Mouse (Mus musculus) forebrain, embryonic 14.5 days (tissue): ENCODE results near the gene Ltbp1. TPM values are rescaled to one million over a fixed set of nuclear protein-coding genes. Genes with fewer than 3 reads are reported as not detected.
"Not testable (repeated sequence)": the region's sequence is repeated elsewhere in the genome, so short reads cannot be mapped to it uniquely, and the experiment has no call there.

Experiments
- ATAC-seq: fragments of 200-750 bp; cut with Nextera tagmentation; 2 replicates; pipeline ENCODE4 v1.8.0; 2017; ENCODE audit warnings: mild to moderate bottlenecking, moderate library complexity
- DNase-seq: peaks from one replicate; pipeline ENCODE4 v3.0.0-alpha.2; 2015; ENCODE audit warnings: low spot score
- H3K27ac ChIP-seq: fragments of 300-500 bp; sonication (generic); 2 replicates; pipeline ENCODE4 v1.5.1; 2014; ENCODE audit warnings: low read depth, mild to moderate bottlenecking, control low read depth, low read length, moderate library complexity
- H3K27me3 ChIP-seq: fragments of 300-500 bp; sonication (generic); replicated peaks from 2 replicates; pipeline ENCODE4 v1.6.1; 2014; ENCODE audit warnings: low read length, control low read depth, mixed read lengths; ENCODE audit not compliant: control insufficient read depth, insufficient read depth
- H3K36me3 ChIP-seq: fragments of 300-500 bp; sonication (generic); 2 replicates; pipeline ENCODE4 v1.6.1; 2014; ENCODE audit warnings: low read length, control low read depth; ENCODE audit not compliant: control insufficient read depth, insufficient read depth
- H3K4me1 ChIP-seq: fragments of 300-500 bp; sonication (generic); 2 replicates; pipeline ENCODE4 v1.6.1; 2014; ENCODE audit warnings: antibody characterized with exemption, low read length, control low read depth; ENCODE audit not compliant: control insufficient read depth, insufficient read depth
- H3K4me2 ChIP-seq: fragments of 300-500 bp; sonication (generic); 2 replicates; pipeline ENCODE4 v1.6.1; 2014; ENCODE audit warnings: mild to moderate bottlenecking, control low read depth, low read length
- H3K4me3 ChIP-seq: fragments of 300-500 bp; sonication (generic); 2 replicates; pipeline ENCODE4 v1.5.1; 2014; ENCODE audit warnings: low read depth, low read length, control low read depth
- H3K9ac ChIP-seq: fragments of 300-500 bp; sonication (generic); 2 replicates; pipeline ENCODE4 v1.6.1; 2014; ENCODE audit warnings: mild to moderate bottlenecking, low read length, control low read depth, moderate library complexity
- H3K9me3 ChIP-seq: fragments of 300-500 bp; sonication (generic); replicated peaks from 2 replicates; pipeline ENCODE4 v1.6.1; 2016; ENCODE audit warnings: low read length, control low read depth, mixed read lengths; ENCODE audit not compliant: control insufficient read depth
- WGBS: fragments of 180-500 bp; shearing (Covaris S2); extraction: QIAGEN DNeasy Blood & Tissue Kit; methylation state at CpG from one replicate; pipeline ENCODE4 v1.1.7; 2014; 5-methylcytosine and 5-hydroxymethylcytosine counted together
- polyA plus RNA-seq: library from polyadenylated mRNA; unstranded; fragments of >200 nt; fragmentation: Nextera tagmentation; extraction: Ambion mirVana; gene quantifications from 2 replicates; pipeline ENCODE4 v1.2.1, GENCODE M21; 2014

Ltbp1 gene
- polyA plus RNA-seq, 1 experiment from 2014 or later, result 4.5 TPM

DNA sequence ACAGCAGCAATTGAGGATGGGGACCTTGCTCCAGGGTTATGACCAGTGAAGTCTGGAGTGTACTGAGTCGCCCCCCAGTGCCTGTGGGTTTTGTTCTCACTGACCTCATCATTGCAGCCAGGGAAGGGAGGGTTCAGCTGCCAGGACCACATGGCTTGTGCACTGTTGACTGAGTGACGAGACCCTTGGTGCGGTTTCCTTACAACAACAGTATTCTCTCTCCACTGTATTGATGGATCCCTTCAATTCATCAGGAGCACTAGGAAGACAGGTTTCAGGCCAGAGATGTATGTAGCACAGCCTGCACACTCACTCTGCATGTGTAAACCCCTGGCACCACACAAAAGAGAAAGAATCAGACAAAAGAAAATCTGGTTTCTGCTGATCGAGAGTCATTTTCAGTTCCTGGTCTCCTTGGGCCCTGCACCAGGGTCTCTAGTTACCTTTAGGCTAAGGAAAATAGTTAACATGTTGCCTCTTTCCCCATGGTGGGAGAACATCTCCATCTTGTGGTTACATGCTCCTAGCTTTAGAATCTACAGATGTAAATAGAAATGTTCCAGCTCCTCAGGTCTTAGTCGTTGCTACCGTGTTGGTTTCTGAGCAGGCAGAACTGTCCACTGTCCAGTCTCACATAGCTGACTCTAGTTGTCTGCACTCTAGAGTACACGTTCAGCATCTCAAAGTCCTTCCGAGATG, 117.4 kb downstream of the Ltbp1 start:
- DNase-seq, result no peak
- no peak overlapping the region for H3K27ac ChIP-seq
- 75% methylated on average over 8 of the region's 8 CpGs for WGBS

DNA sequence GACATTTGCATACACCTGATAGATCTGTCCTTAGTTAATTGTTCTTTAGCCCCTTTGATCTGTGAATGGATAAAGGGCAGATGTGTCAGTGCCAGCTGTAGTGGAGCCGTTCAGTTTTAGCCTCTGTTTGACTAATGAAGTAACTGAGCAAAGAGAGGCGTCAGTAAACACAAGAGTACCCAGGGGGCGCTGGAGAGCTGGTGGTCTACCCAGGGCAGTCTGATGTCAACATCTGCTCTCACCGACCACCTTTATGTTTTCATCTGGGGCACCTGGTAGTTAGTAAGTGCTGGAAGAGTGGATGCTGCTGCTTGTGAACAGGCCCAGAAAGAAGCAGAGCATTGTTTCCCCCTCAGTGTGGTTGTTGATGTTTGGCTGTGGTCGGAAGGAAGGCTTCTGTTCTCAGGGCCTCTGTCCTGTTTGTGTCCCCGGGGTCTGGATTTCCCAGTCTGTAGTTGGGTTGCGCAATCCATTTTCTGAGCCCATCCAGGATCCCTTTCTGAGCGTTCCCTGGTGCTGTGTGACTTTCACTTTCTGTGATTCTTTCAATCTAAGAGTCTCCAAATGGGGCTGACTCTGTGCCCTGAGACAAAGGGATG, 123.1 kb downstream of the Ltbp1 start:
- H3K27me3 ChIP-seq, result no peaks in the 10 kb centered on the region
- H3K9me3 ChIP-seq, result no peaks in the 10 kb centered on the region
- H3K9ac ChIP-seq, result no peak overlapping the region
- H3K4me2 ChIP-seq, result no peak overlapping the region
- H3K36me3 ChIP-seq, result no peaks in the 10 kb centered on the region
- WGBS, result 62% methylated on average over 8 of the region's 8 CpGs
- ATAC-seq (no peak), DNase-seq (no peak)
- no peak overlapping the region for H3K27ac ChIP-seq
- H3K4me1 ChIP-seq, result no peaks in the 10 kb centered on the region
- no peak overlapping the region for H3K4me3 ChIP-seq

More for the DNA sequence above, 117.4 kb downstream of the Ltbp1 start:
- H3K27me3 ChIP-seq, result no peaks in the 10 kb centered on the region
- H3K4me1 ChIP-seq, result 0 out of 2 replicates have a peak, but pooled peaks cover 3% of the 10 kb centered on the region
- H3K9ac ChIP-seq, result no peak overlapping the region
- H3K36me3 ChIP-seq, result no peaks in the 10 kb centered on the region
- ATAC-seq, result no peak
- no peaks in the 10 kb centered on the region for H3K9me3 ChIP-seq
- no peak overlapping the region for H3K4me3 ChIP-seq
- no peak overlapping the region for H3K4me2 ChIP-seq

DNA sequence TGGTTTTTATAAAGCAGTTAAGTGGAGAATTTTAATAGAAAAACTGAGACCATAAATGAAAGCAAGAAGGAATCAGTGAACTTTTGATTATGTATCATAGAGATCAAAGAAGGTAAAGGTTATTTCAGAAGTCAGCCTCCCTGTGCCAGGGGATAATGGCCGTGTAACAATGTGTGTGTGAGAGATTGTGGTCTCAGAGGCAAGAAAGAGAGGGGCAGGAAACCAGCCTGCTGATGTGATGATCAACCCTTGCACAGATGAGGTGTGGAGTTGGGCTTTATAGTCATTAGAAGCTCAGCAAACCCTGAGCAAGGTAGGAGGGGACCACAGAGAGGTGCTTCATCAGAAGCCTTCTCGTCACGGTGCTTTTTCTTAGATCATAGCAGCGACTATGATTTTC, 128.6 kb downstream of the Ltbp1 start:
- 90% methylated on average over 4 of the region's 4 CpGs for WGBS
- Histone ChIP-seq H3K4me3 (no peak overlapping the region), H3K27ac (no peak overlapping the region), H3K4me2 (no peak overlapping the region), H3K9me3 (no peaks in the 10 kb centered on the region), H3K9ac (no peak overlapping the region), H3K36me3 (no peaks in the 10 kb centered on the region), H3K27me3 (no peaks in the 10 kb centered on the region), H3K4me1 (no peaks in the 10 kb centered on the region)
- ATAC-seq, result no peak
- no peak for DNase-seq

DNA sequence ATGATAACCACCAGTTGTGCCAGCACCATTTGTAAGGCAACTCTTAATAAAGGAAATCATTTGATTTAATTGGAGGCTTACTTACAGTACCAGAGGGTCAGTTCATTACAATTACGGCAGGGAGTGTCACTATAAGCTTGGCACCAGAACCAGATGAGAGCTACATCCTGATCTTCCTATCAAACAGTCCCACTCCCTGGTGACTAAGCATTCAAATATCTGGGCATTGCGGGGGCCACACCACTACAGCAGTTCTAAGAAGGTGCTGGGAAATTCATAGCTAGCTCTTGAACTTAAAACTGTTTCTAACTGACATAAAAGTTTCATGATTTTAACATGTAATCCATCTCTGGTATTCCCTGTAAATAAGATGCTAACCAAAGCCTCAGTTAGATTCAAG, 134.4 kb downstream of the Ltbp1 start:
- Histone ChIP-seq H3K36me3 (no peaks in the 10 kb centered on the region), H3K4me2 (no peak overlapping the region), H3K27ac (no peak overlapping the region), H3K4me1 (no peaks in the 10 kb centered on the region), H3K9me3 (no peaks in the 10 kb centered on the region), H3K27me3 (no peaks in the 10 kb centered on the region), H3K9ac (no peak overlapping the region), H3K4me3 (no peak overlapping the region)
- 85% methylated on average over 2 of the region's 2 CpGs for WGBS
- ATAC-seq (no peak), DNase-seq (no peak)

DNA sequence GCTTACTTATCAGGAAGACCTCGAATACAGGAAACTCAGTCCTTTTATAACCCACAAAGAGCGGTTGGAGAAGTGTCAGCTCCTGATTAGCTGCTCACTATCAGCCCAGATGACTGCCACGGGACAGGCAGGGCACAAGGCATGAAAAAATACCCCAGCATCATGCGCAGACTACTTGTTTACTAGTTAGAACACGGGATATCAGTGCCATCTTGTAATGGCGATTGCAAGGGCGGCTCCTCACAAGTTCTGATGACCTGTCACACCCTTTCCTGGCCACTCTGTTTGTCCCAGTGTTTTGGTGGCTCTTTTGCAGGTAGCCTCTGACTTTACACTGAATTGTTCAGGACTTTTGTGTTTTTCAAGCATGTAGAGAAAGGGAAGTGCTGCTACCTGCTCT, 137.5 kb downstream of the Ltbp1 start:
- H3K36me3 ChIP-seq, DNase-seq, H3K4me3 ChIP-seq, H3K27ac ChIP-seq, H3K9me3 ChIP-seq, H3K9ac ChIP-seq, H3K4me1 ChIP-seq, H3K4me2 ChIP-seq, ATAC-seq, H3K27me3 ChIP-seq: not testable (repeated sequence)
- WGBS, result 93% methylated on average over 7 of the region's 7 CpGs

DNA sequence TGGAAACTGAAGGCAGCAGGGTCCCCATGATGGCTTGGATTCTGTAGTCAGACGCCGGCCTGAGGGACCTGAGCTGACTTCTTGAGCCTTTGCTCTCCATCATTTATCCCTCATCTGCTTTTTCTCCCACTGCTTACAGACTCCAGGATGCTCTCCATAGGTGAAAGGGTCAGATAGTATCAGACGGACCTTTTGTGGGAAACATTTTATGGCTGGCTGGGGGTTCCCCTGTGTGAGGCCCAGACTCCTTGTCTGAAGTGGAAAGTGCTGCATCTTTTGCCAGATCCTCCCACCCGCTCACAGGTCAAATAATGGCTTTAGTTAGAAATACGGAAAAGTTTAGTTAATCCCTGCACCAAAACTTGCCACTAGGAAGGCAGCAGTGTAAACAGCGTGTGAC, 138.6 kb downstream of the Ltbp1 start:
- no peaks in the 10 kb centered on the region for H3K36me3 ChIP-seq
- H3K9me3 ChIP-seq, result no peaks in the 10 kb centered on the region
- H3K9ac ChIP-seq, result no peak overlapping the region
- DNase-seq (no peak), ATAC-seq (no peak)
- no peak overlapping the region for H3K4me2 ChIP-seq
- H3K27me3 ChIP-seq, result no peaks in the 10 kb centered on the region
- WGBS, result 45% methylated on average over 6 of the region's 6 CpGs
- H3K27ac ChIP-seq, result no peak overlapping the region
- no peak overlapping the region for H3K4me3 ChIP-seq
- no peaks in the 10 kb centered on the region for H3K4me1 ChIP-seq

DNA sequence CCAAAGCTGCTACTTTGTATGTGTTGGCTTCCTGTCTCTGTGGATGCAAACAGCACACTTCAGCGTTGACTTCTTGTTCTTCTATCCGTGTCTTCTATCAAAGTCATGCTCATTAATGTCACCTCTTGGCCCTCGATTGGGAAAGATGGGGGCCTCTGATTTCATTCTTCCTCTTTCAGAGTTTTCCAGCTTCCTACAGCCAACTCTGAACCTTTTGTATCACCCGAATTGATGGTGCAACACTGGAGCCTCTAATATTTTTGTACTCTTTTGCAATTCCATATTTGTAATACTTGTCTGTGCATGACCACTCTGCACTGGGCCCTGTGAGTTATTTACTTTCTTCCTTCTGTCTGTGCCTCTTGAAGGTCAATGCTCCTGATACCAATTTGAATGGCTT, 141.8 kb downstream of the Ltbp1 start:
- H3K36me3 ChIP-seq, result no peaks in the 10 kb centered on the region
- ATAC-seq (no peak), DNase-seq (no peak)
- no peak overlapping the region for H3K27ac ChIP-seq
- no peaks in the 10 kb centered on the region for H3K9me3 ChIP-seq
- H3K4me1 ChIP-seq, result no peaks in the 10 kb centered on the region
- no peak overlapping the region for H3K9ac ChIP-seq
- H3K27me3 ChIP-seq, result no peaks in the 10 kb centered on the region
- no peak overlapping the region for H3K4me3 ChIP-seq
- no peak overlapping the region for H3K4me2 ChIP-seq
- 87% methylated on average over 4 of the region's 4 CpGs for WGBS

DNA sequence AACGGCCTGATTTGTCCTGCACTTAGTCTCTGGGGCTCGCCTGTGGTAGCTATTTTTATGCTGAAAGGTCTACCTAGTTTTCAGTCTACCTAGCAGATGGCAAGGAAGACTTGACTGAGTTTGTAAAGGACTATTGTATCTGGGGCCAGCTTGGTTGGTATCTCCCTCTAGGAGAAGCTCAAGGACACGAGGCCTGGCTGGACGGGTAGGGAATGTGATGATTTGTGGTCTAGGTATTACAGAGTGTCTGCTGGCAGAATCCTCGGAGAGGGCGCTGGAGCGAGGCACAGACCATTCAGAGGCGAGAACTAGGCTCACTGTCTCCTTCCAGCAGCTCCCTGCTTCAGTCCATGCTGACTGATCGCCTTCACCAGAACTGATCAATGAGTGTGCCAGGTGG, 146.4 kb downstream of the Ltbp1 start:
- H3K4me2 ChIP-seq, result no peak overlapping the region
- H3K4me1 ChIP-seq, result no peaks in the 10 kb centered on the region
- ATAC-seq (no peak), DNase-seq (no peak)
- no peak overlapping the region for H3K4me3 ChIP-seq
- H3K27me3 ChIP-seq, result no peaks in the 10 kb centered on the region
- no peaks in the 10 kb centered on the region for H3K36me3 ChIP-seq
- H3K27ac ChIP-seq, result no peak overlapping the region
- 88% methylated on average over 9 of the region's 9 CpGs for WGBS
- no peak overlapping the region for H3K9ac ChIP-seq
- H3K9me3 ChIP-seq, result no peaks in the 10 kb centered on the region

DNA sequence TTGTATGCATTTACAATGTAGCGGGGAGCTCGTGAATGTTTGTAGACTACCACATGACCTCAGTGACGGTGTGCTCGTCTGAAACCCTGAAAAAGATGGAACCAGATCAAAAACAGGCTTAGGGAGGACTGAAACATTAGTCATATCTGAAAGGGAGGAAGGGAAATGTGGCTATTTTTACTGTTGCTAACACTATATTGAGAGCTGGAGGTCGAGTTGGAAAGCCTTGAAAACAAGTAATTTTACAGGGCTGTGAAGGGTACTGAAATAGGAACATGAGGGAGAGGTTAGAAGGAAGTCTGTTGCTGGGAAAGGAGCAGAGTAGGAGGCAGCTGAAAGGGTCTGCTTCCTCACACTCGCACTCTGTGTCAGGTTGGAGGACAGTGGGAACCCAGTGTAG, 147.7 kb downstream of the Ltbp1 start:
- H3K36me3 ChIP-seq, result no peaks in the 10 kb centered on the region
- H3K4me3 ChIP-seq, result no peak overlapping the region
- no peak overlapping the region for H3K4me2 ChIP-seq
- DNase-seq, result no peak
- H3K4me1 ChIP-seq, result no peaks in the 10 kb centered on the region
- no peak overlapping the region for H3K9ac ChIP-seq
- H3K27ac ChIP-seq, result no peak overlapping the region
- WGBS, result 72% methylated on average over 6 of the region's 6 CpGs
- H3K9me3 ChIP-seq, result no peaks in the 10 kb centered on the region
- ATAC-seq, result no peak
- H3K27me3 ChIP-seq, result no peaks in the 10 kb centered on the region
